Mouse (Mus musculus) midbrain, embryonic 11.5 days (tissue): ENCODE data around the gene Ptrh1. TPM values are rescaled to one million over a fixed set of nuclear protein-coding genes. Genes with fewer than 3 reads are reported as not detected.

ENCODE experiments used
- ATAC-seq: fragments of 200-750 bp; cut with Nextera tagmentation; 2 replicates; pipeline ENCODE4 v1.8.0; 2017; ENCODE audit warnings: moderate TSS enrichment, moderate library complexity; ENCODE audit not compliant: low FRiP score
- DNase-seq: peaks from one replicate; pipeline ENCODE4 v3.0.0; 2015; ENCODE audit warnings: low spot score; ENCODE audit errors: missing footprints
- H3K27ac ChIP-seq: fragments of 300-500 bp; sonication (generic); 2 replicates; pipeline ENCODE4 v1.5.1; 2014; ENCODE audit warnings: low read depth, low read length
- H3K27me3 ChIP-seq: fragments of 300-500 bp; sonication (generic); 2 replicates; pipeline ENCODE4 v1.6.1; 2014; ENCODE audit warnings: mild to moderate bottlenecking, low read length, moderate library complexity, mixed read lengths; ENCODE audit not compliant: control insufficient read depth, insufficient read depth
- H3K36me3 ChIP-seq: fragments of 300-500 bp; sonication (generic); 2 replicates; pipeline ENCODE4 v1.6.1; 2014; ENCODE audit warnings: mild to moderate bottlenecking, low read length, moderate library complexity, mixed read lengths; ENCODE audit not compliant: control insufficient read depth, insufficient read depth
- H3K4me1 ChIP-seq: fragments of 300-500 bp; sonication (generic); 2 replicates; pipeline ENCODE4 v1.6.1; 2014; ENCODE audit warnings: low read length; ENCODE audit not compliant: control insufficient read depth, insufficient read depth
- H3K4me2 ChIP-seq: fragments of 300-500 bp; sonication (generic); 2 replicates; pipeline ENCODE4 v1.6.1; 2014; ENCODE audit warnings: mild to moderate bottlenecking, moderate library complexity
- H3K4me3 ChIP-seq: fragments of 300-500 bp; sonication (generic); 2 replicates; pipeline ENCODE4 v1.5.1; 2014; ENCODE audit warnings: low read depth, low read length
- H3K9ac ChIP-seq: fragments of 300-500 bp; sonication (generic); 2 replicates; pipeline ENCODE4 v1.6.1; 2014; ENCODE audit warnings: low read length
- H3K9me3 ChIP-seq: fragments of 300-500 bp; sonication (generic); 2 replicates; pipeline ENCODE4 v1.6.1; 2016; ENCODE audit warnings: low read length; ENCODE audit not compliant: control insufficient read depth
- WGBS: fragments of 180-500 bp; shearing (Covaris S2); extraction: QIAGEN DNeasy Blood & Tissue Kit; methylation state at CpG from one replicate; pipeline ENCODE4 v1.1.7; 2014; 5-methylcytosine and 5-hydroxymethylcytosine counted together
- polyA plus RNA-seq: library from polyadenylated mRNA; unstranded; fragments of >200 nt; fragmentation: Nextera tagmentation; extraction: Ambion mirVana; gene quantifications from 2 replicates; pipeline ENCODE4 v1.2.1, GENCODE M21; 2014

Gene Ptrh1
- polyA plus RNA-seq, 1 experiment from 2014 or later, result 3.2 TPM

DNA sequence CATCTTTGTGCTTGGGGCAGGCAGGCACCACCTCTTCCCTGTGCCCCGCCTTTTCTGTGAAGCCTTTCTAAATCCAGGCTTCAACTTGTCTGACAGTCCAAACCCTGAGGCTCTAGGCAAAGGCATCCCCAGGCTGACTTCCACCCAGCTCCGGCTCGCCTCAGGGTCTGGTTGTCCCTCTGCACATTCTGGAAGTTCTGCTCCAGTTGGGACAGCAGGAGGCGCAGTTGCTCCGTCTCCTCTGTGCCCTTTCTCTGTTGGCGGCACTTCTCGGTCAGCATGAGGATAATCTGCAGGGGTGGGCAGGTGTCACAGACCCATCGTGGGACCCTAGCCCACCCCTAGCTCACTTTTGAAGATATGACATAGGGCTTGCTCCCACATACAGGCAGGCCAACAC is 3.5 kb downstream of the Ptrh1 start:
- H3K4me2 ChIP-seq, result no peak overlapping the region
- no peak overlapping the region for H3K4me3 ChIP-seq
- no peaks in the 10 kb centered on the region for H3K9me3 ChIP-seq
- no peaks in the 10 kb centered on the region for H3K36me3 ChIP-seq
- no peaks in the 10 kb centered on the region for H3K27me3 ChIP-seq
- no peak for ATAC-seq
- H3K4me1 ChIP-seq, result peaks cover 12% of the 10 kb centered on the region; the same call in 1 of the 2 replicates
- DNase-seq, result peak; percentile 90
- no peak overlapping the region for H3K9ac ChIP-seq
- WGBS, result 9% methylated on average over 8 of the region's 8 CpGs
- no peak overlapping the region for H3K27ac ChIP-seq

DNA sequence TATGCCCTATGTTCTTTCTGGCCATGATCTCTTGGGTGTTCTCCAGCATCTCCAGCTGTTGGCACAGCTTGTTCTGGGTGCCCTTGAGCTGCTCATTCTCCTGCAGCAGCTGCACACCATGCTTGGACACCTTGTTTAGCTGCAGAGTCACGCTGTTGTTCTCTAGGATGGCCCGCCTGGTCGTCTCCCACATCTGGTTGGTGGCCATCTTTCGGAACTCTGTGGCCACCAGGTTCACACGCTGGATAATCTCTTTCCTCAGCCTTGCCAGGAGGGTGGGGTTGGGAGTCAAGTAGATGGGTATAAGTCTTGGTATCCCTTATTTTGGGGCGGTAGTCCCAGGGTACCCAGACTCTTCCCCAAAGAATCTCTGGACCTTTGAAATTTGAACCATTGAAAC is 4.1 kb downstream of the Ptrh1 start:
- H3K4me3 ChIP-seq, result no peak overlapping the region
- DNase-seq (peak; percentile 56), ATAC-seq (no peak)
- WGBS, result 90% methylated on average over 6 of the region's 6 CpGs
- no peak overlapping the region for H3K27ac ChIP-seq
- no peaks in the 10 kb centered on the region for H3K36me3 ChIP-seq
- no peaks in the 10 kb centered on the region for H3K27me3 ChIP-seq
- H3K4me1 ChIP-seq, result peaks cover 12% of the 10 kb centered on the region; the same call in 1 of the 2 replicates
- H3K9me3 ChIP-seq, result no peaks in the 10 kb centered on the region
- no peak overlapping the region for H3K4me2 ChIP-seq
- H3K9ac ChIP-seq, result no peak overlapping the region

DNA sequence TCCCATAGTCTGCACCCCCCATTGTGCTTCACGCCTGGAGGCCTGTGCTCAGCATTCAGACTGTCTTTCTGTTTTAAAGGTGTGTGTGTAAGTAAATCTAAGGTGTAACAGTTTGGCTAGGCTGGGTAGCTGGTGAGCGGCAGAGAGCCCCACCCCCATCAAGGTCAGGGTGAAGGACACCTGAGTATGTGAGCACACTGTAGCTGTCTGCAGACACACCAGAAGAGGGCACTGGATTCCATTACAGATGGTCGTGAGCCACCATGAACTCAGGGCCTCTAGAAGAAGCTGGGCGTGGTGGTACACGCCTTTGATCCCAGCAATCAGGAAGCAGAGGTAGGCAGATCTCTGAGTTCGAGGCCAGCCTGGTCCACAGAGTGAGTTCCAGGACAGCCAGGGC is 6.1 kb downstream of the Ptrh1 start:
- H3K9me3 ChIP-seq, result no peaks in the 10 kb centered on the region
- H3K27ac ChIP-seq, result no peak overlapping the region
- DNase-seq (no peak), ATAC-seq (no peak)
- no peaks in the 10 kb centered on the region for H3K36me3 ChIP-seq
- no peak overlapping the region for H3K9ac ChIP-seq
- WGBS, result 74% methylated on average over 6 of the region's 6 CpGs
- H3K4me1 ChIP-seq, result peaks cover 3% of the 10 kb centered on the region; the same call in 1 of the 2 replicates
- H3K27me3 ChIP-seq, result no peaks in the 10 kb centered on the region
- H3K4me2 ChIP-seq, result no peak overlapping the region
- H3K4me3 ChIP-seq, result no peak overlapping the region

DNA sequence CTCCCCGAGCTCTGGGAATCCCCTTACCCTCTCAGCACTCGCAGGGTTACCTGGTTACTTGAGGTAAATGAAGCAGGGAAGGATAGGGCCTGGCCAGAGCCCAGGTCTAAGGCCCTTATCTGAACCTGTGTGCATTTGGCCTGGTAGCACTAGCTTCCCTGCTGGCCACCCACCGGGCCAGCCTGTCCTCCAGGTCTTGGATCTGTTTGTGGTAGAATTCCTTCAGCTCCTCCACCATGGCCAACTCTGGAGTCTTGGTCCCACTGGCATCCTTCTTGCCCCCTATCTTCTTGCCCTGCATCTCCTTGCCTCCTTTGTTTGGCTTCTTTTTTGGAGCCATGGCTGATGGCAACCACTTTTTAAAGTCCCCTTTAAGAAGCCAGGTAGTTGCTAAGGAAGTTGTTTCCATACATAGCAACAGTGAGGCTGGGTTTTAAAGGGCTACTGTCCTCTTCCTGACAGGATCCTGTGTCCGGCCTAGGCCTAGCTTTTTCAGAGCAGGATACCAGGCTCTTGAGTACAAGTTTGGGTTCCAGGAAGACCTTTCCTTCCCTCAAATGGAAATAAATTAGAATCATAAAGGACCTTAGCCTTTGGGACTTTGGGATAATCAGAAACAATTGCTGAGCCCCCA is 8.6 kb downstream of the Ptrh1 start, which contains the start of gene Cfap157:
Cfap157 (minus strand) TSS at position 381 of the 634 bp plus-strand sequence.
- ATAC-seq (no peak), DNase-seq (peak; percentile 68)
- Histone ChIP-seq H3K9me3 (no peaks in the 10 kb centered on the region), H3K9ac (no peak within 1 kb of the TSS), H3K27ac (no peak within 1 kb of the TSS), H3K36me3 (no peaks in the 10 kb centered on the region), H3K27me3 (no peaks in the 10 kb centered on the region), H3K4me1 (peaks cover 1% of the 10 kb centered on the region; the same call in 1 of the 2 replicates), H3K4me2 (no peak within 1 kb of the TSS), H3K4me3 (no peak within 1 kb of the TSS)
- 75% methylated on average over 4 of the region's 4 CpGs for WGBS

DNA sequence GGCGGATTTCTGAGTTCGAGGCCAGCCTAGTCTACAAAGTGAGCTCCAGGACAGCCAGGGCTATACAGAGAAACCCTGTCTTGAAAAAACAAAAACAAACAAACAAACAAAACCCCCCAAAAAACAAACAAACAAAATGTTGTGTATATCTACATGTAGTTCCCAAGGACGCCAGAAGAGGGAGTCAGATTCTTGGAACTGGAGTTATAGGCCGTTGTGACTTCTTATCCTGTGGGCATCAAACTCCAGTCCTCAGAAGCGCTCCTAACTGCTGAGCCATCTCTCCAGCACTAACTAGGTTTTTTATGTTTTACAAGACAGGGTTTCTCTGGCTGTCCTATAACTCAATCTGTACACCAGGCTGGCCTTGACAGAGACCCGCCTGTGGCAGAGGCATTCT is 11.6 kb downstream of the Ptrh1 start:
- H3K27me3 ChIP-seq, result no peaks in the 10 kb centered on the region
- H3K4me1 ChIP-seq, result no peaks in the 10 kb centered on the region
- no peak overlapping the region for H3K9ac ChIP-seq
- DNase-seq (no peak), ATAC-seq (no peak)
- no peak overlapping the region for H3K4me2 ChIP-seq
- WGBS, result 65% methylated on average over 6 of the region's 6 CpGs
- no peaks in the 10 kb centered on the region for H3K36me3 ChIP-seq
- H3K9me3 ChIP-seq, result no peaks in the 10 kb centered on the region
- no peak overlapping the region for H3K27ac ChIP-seq
- no peak overlapping the region for H3K4me3 ChIP-seq

DNA sequence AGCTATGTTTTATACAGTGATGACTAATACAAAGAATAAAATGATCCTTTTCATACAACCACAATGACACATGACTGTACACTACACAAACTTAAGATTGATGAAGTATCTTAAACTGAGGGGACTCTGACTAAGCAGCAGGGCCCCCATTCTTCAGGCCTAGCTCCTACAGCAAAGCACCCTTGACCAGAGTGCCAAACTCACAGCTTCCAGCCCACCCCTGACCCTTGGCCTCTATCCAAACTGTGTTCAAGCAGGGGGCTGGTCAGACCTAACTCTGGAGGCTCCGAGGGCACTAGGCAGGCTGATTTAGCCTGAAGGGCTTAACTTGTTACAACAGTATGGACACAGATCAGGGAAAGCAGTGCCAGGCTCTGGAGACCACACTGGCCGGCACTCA is 13.0 kb downstream of the Ptrh1 start:
- Histone ChIP-seq H3K4me3 (no peak overlapping the region), H3K27ac (no peak overlapping the region), H3K36me3 (no peaks in the 10 kb centered on the region), H3K9me3 (no peaks in the 10 kb centered on the region), H3K27me3 (no peaks in the 10 kb centered on the region), H3K4me2 (no peak overlapping the region), H3K9ac (no peak overlapping the region), H3K4me1 (no peaks in the 10 kb centered on the region)
- WGBS, result 93% methylated on average over 2 of the region's 2 CpGs
- no peak for ATAC-seq
- DNase-seq, result no peak

- DNase-seq (no peak), ATAC-seq (no peak)
- no peak overlapping the region for H3K4me2 ChIP-seq
- no peaks in the 10 kb centered on the region for H3K9me3 ChIP-seq
- no peak overlapping the region for H3K27ac ChIP-seq
- WGBS, result 85% methylated on average over 6 of the region's 6 CpGs
- no peaks in the 10 kb centered on the region for H3K27me3 ChIP-seq
- H3K9ac ChIP-seq, result no peak overlapping the region
- no peaks in the 10 kb centered on the region; the same call in 1 of the 2 replicates for H3K36me3 ChIP-seq
- no peak overlapping the region for H3K4me3 ChIP-seq
- H3K4me1 ChIP-seq, result no peaks in the 10 kb centered on the region
Observed at GRCm38 (mm10) chr2:32791297-32791696, 15.7 kb downstream of the Ptrh1 start.

DNA sequence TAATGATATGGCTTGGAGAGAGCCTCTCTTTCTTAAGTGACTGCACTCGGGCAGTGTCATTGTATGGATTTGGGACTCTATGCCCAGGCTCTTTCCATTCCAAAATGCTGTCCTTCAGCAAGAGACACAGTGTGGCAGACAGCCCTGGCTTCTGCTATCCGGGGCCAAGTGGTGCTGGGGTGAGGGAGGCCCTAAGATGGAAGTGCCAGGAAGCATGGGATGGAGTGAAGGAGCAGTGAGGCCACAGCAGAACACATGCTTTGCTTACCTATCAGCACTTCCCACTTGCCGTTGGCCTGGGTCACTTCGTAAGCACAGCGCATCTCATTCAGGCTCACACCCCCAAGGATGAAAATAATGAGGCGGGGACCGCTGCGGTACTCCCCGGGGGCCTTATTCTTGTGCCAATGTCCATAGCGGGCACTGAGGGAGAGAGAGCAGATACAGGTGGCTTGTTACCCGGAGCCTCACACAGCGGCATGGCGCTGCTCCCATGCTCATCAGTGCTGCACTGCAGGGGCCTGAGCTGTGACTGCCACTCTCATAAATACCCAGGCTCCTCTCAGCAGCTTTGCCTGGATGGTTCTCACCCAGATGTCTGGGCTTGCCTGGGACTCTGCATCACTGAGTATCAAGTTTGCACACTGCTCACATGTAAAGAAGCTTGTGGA is 20.3 kb downstream of the Ptrh1 start:
- DNase-seq (no peak), ATAC-seq (no peak)
- WGBS, result 89% methylated on average over 13 of the region's 13 CpGs
- no peak overlapping the region for H3K27ac ChIP-seq
- no peaks in the 10 kb centered on the region for H3K27me3 ChIP-seq
- H3K4me2 ChIP-seq, result no peak overlapping the region
- H3K9me3 ChIP-seq, result no peaks in the 10 kb centered on the region
- no peak overlapping the region for H3K4me3 ChIP-seq
- no peak overlapping the region for H3K9ac ChIP-seq
- H3K4me1 ChIP-seq, result no peaks in the 10 kb centered on the region
- H3K36me3 ChIP-seq, result peaks cover 4% of the 10 kb centered on the region; the same call in 1 of the 2 replicates

DNA sequence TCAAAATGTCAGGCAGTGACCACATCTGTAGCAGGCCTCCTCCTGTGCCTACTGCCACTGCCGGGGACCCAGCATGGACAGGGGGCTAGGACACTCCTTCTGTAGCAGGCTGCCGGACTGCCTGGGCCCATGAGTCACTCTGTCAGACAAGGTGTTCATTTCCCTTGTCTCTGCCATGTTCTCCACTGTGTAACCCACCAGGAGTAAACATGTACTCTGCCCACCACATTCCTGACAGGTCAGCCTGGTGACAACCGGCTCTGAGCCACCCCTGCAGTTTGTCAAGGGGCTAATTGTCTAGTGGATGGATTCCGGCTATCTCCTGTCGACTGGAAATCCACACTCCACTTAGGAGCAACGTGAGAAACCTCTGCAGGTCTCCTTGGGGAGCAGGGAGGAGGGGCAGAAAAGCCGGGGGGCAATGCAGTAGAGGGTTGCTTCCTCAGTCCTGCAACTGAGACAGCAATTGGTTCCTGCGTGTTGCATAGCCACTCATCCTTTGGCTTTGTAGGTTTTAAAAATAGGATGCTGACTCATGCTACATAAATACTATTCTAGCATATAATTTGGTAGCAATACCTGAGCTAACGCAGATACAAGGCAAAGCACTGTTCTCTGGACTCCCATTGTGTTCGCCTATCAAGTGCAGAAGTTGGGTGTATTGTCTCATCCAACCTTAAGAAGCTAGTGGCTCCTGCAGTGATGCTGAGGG is 22.8 kb downstream of the Ptrh1 start:
- no peaks in the 10 kb centered on the region for H3K4me1 ChIP-seq
- 86% methylated on average over 10 of the region's 10 CpGs for WGBS
- H3K27me3 ChIP-seq, result no peaks in the 10 kb centered on the region
- no peak overlapping the region for H3K27ac ChIP-seq
- H3K4me2 ChIP-seq, result no peak overlapping the region
- no peak overlapping the region for H3K9ac ChIP-seq
- peaks cover 4% of the 10 kb centered on the region; the same call in 1 of the 2 replicates for H3K36me3 ChIP-seq
- DNase-seq (no peak), ATAC-seq (no peak)
- no peak overlapping the region for H3K4me3 ChIP-seq
- no peaks in the 10 kb centered on the region for H3K9me3 ChIP-seq
